Mouse (Mus musculus) hindlimb bud, embryonic 11.5 days (tissue): ENCODE results near the gene Mvp.

Experiments
- DNase-seq: peaks from one replicate; pipeline ENCODE4 v3.0.0-alpha.2; 2012; ENCODE audit warnings: low read depth, low spot score; ENCODE audit errors: extremely low spot score

The Mvp gene

DNA sequence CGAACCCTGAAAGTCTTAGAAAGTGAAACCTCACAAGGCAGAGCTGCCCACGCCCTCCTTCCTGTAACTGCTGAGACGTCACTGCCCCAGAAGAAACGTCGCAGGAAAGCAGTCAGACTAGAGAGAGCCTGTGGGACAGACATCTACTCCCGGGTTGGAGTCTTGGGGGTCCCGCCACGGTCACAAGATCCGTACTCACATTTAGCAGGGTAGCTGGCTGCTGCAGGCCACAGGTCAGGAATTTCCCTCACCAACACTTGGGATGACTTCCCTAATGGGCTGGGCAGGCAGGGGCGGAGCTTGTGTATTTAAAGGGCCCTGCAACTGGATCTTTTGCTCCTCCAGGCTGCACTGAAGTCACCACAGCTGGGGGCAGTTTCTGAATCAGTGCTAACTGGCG is at the start of gene Mvp:
Gene Mvp, minus strand, starts transcription at position 302 of the 400 bp plus-strand sequence.
- no peak for DNase-seq

DNA sequence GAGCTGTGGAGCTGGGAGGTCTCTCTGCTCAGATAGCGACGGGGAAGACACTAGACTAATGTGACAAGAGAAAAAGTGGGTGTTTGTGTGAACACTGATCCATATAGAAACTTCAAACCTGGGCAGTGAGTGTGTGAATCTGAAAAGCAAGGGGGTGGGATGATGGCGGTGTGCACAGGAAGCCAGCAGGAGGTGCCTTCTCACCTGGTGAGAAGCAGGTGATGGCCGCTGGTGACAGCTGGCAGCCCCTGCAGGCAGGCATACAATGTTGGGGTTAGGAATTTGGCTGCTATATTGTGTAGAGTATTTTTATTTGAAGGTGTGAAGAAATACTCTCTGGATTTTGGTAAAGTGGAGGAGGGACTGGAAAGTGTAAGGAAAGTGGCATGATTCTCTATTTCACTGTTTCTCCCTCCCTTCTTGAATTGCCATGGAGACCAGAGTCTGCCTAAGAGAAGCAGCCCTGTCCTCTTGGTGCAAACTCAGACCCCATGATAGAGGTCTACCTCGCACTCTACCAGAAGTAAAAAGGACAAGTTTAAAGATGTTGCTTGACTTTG is 40.7 kb upstream of the Mvp start:
- DNase-seq = no peak

DNA sequence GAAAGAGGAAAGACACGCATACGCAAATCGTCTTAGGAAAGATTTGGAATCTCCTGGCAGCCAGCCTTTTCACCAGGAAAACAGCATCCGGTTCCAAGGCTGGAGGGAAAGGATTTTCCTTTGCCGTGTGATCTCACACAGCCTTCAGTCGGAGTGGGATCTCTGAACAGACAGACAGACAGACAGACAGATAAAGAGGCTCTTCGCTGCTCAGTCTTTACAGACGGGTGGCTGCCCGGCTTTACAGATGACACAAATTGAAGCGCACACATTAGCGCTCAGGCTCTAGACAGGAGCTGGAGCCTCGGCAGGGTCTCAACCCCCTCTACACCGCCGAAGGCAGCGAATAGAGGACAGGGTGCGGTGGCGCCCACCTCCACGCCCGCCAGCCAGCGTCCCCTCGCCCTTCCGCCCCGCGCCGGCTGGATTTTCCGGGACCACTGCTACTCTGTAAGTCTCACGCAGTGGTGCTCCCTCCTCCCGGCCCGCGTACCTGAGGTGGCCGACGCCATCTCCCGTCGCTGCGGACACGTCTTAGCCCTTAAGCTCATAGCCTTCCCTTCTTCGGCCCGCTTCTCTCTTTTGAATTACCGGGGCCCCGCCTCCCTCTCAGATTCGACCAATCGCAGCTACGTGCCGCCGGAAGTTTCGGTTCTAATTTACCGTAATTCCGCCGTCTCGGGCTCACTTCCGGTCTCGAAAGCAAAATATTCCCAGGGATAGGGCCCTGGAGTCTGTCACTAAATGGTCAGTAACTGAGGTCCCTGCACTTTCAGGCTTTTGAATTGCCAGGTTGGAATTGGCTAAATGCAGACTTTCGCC is 27.6 kb upstream of the Mvp start, which contains the start of gene Kif22:
Gene Kif22, minus strand, starts transcription at position 621 of the 822 bp plus-strand sequence.
- DNase-seq = peak; percentile 77

DNA sequence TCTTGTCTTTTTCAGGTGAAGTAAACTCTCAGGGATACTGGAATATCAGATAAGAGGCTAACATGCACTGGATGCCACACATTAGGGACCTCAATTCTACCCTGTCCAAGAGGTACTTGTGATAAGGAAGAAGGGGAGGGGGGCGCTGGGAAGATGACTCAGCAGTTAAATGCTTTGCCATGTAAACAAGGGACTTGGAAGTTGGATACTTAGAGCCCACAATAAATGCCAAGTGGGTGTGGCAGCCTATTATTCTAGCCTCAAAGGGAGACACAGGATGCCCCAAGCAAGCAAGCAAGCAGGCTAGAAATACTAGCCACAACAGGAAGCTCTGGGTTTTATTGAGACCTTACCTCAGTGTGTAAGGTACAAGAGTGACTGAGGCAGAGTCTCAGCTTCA is 16.8 kb upstream of the Mvp start:
- no peak for DNase-seq

DNA sequence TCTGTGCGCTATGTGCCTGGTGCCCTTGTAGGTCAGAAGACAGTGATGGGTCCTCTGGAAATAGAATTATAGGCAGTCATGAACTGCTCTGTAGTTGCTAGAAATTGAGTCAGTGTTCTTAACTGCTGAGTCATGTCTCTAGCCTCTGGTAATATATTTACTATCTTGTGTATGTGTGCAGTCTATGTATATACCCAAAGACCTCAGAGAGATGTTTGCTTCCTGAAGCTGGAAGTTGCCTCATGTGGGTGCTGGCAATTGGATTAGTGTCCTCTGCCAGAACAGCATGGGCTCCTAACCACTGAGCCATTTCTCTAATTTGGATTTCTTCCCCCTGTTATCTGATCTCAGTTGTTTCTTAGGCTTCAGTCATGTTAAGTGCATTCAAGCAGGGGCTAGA is 15.8 kb upstream of the Mvp start:
- DNase-seq = no peak

DNA sequence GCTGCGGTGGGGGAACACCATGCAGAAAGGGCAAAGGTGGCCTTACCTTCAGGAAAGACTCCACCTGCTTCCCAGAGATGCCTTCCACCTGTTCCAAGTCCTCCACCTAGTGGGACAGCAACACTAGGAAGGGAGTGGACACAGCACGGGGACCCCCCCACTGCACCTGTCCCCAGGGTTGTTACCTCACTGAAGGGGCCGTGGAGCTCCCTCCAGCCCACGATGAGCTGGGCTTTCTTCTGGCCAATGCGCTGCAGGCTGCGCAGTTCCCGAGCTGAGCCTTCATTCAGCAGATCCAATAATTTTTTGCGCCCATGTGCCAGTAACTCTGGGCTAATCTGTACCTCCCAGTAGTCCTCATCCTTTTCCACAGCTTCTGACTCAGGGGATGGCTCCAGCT is 13.5 kb upstream of the Mvp start:
- DNase-seq = no peak

DNA sequence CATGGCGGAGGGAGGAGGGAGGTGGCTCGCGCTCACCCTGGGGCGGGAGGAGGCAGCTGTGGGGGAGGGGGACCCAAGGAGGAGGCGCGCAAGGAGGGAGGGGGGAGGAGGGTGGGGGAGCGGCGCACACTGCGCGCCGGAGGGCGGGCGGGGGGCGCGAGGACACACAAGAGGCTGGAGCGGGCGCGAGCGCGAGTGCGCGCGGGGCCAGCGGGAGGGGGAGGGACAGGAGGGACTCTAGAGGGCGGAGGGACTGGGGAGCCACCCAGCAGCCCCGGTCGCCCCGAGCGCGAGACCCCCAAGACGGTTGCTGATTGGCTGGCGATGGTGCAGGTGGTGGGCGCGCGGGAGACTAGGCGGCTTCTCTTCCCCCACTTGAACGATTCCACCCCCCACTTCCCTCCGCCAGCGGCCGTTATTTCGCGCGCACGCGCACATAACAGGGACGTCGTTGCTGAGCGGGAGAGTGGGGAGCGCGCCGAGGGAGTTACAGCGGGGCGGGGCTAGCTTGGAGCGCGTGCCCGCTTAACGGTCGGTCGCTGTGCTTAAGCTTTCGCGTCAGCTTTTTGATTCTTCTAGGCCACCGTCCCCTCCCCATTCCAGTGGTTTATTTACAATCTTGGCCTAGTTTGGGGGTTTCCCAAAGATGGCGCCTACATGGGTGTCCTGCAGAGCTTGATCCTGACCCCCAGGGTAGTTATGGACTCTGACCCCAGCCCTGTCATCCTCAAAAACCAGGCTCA is 12.7 kb upstream of the Mvp start, which contains the start of gene Maz:
Gene Maz, minus strand, starts transcription at position 54 of the 743 bp plus-strand sequence.
- peak; percentile 93 for DNase-seq

DNA sequence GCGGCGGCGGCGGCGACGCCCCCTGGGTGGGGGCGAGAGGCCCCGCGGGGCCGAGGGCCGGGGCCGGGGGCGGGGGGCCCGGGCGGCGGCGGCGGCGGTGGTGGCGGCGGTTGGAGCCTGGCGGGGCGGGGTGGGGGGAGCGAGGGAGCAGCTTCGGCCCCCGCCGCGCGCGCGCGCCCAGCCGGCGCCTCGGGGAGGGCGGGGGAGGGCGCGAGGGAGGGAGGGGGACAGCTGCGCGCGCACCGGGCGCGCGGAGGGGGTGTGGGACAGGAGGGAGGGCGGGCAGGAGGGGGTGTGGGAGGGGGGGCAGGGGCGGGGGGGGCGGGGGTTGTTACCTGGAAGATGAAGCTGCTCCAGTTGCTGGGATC is 12.2 kb upstream of the Mvp start:
- no peak for DNase-seq

DNA sequence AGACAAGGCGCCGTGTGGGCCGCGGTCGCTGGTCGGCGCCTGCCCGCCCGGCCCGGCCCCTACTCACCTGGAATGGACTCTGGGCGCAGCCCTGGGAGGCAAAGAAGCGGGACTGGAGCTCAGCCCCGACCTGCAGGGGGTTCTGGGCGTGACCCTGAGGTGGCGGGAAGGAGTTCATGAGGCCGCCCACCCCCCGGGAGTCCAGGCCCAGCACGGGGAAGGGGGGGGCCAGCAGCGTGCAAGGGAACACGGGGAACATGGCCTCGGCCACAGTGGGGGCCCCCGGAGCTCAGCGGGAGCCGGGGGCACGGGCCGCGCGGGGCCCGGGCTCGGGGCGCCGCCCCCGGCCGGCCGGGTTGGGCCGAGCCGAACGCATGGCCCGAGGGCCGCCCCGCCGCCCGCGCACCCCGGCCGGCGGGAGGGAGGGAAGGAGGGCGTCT is 11.8 kb upstream of the Mvp start:
- no peak for DNase-seq

DNA sequence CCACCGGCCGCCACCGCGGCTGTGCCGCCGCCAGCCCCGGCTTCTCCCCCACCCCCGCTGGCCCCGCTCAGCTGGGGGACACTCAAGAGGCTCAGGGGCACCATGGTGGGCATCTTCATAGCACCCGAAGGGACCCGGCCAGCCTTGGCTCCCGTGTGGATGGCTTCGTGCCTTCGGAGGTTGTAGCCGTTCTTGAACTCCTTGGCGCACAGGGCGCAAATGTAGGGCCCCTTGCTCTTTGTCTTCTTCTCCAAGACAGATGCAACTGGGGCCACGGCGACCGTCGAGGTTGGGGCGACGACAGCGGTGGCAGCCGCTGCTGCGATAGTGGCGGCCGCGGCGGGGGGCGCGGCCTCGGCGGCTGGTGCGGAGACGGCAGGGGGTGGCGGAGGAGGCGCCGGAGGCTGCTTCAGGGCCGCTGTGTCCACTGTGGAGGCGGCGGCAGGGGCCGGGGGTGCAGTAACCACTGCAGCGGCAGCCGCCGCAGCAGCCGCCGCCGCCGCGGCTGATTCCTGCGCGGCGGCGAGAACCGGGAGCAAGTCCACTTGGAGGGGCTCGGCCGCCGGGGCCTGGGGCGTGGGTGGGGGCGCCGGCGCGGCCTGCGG is 11.2 kb upstream of the Mvp start:
- no peak for DNase-seq

DNA sequence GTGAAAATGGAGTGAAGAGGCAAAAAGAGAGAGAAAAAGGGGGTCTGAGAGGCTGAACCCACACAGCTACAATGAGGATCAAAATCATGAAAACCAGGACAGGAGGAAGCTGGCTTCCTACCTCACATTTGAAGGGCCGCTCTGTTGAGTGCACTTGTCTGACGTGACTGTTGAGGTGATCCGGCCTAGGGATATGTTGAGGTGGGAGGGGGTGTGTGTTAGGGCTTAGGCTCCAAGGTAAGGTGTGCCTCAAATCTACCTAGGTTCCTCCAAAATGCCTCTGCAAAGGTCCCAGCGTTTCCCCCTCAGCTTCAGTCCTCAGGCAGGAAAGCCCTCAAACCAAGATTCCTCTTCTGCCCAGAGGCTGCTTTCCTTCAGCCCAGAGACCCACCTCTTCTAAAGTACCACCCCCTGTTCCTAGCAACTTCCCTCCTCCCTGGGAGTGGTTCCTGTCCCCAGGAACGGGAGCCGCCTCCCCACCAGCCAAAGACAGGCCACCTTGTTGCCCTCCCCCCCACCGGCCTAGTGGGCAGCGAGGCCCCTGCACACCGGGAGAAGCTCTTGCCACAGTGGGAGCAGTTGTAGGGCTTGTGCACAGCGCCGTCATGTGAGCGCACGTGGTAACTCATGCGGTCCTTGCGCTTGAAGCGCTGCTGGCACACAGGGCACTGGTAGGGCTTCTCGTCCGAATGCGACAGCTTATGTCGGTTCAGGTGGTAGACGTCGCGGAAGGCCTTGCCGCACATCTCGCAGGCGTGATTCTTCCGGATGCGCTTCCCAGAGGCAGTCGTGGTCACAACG is 10.5 kb upstream of the Mvp start:
- no peak for DNase-seq

DNA sequence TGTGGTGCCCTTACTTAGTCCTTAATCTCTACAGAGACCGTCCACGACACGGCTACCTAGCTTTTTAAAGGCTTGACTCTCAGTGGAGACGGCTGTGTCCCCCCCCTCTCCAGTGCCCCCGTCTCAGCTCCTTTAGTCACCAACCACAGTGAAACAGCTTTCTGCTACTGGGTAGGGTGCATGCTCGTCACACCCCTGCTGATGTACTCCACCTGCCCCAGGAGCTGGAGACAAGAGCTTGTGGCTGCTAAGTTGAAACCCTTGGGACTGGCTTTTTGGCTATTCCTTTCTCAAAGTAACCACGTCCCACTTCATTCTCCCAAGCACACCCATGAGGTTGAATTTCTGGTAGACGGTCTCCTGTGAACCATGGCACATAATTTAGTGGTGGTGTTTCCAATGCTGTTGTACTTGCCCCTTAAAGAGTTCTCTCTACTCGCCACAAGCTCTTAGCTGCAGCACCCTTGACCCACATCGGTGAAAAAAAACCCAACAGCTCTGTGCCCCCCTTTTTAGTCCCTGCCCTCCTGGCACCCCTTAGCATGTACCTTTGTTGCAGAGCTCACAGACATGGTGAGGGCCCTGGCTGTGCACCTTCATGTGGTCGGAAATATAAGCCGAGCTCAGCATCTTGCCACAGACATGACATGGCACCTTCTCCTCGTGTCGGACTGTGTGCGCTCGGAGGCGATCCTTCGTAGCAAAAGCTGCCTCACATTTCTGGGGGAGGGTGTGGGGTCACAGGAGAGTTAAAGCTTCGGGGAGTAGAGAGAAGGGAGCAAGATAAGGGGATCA is 9.7 kb upstream of the Mvp start:
- no peak for DNase-seq

DNA sequence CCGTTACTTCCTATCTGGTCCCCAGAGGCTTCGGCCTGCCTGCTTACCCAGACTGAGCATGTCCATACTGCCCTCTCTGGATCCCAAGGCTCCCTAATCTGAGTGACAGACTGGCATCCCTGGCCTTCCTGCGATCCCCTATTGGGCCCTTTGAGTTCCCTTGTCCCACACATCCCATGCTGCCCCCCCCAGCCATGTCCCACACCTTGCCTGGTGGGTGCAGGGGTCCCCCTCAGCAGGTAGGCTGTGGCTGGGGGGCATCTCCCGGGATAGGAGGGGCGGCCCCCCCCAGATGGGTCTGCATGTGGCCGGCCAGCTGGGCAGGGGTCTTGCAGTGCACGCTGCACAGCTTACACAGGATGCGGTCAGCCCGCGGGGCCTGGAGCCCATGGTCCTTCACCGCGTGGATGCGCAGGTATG is 8.9 kb upstream of the Mvp start:
- DNase-seq = no peak

DNA sequence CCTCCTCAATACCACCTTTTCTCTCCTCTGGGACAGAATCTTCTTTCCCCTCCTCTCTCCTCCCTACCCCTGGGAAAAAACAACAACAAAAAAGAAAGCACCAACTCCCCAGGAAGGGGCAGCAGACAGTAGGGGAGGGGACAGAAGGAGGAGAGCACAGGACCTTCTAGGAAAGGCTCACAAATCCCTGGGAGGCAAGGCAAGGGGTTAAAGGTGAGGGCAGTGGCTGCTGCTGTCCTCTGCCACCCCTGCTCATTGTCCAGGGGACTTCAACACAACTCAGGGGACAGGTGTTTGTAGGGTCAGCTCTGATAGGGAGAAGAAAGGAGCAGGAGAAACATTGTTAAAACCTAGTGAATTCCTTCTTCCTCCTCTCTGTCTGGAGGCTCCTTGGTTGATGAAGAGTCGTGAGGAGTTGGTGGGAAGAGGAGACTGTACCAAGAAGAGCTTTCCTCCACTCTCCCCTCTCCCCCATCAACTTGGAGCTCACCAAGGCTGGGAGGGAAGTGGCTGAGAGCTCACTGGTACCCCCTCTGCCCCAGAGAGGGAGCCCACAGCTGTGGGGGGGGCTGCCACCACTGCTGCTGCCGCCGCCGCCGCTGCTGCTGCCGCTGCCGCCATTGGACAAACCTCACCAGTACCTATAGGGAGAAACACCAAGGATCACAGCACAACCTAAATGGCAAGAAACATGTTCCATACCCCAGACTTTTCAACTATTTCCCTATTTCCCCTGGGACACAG is 8.3 kb upstream of the Mvp start:
- DNase-seq = no peak

DNA sequence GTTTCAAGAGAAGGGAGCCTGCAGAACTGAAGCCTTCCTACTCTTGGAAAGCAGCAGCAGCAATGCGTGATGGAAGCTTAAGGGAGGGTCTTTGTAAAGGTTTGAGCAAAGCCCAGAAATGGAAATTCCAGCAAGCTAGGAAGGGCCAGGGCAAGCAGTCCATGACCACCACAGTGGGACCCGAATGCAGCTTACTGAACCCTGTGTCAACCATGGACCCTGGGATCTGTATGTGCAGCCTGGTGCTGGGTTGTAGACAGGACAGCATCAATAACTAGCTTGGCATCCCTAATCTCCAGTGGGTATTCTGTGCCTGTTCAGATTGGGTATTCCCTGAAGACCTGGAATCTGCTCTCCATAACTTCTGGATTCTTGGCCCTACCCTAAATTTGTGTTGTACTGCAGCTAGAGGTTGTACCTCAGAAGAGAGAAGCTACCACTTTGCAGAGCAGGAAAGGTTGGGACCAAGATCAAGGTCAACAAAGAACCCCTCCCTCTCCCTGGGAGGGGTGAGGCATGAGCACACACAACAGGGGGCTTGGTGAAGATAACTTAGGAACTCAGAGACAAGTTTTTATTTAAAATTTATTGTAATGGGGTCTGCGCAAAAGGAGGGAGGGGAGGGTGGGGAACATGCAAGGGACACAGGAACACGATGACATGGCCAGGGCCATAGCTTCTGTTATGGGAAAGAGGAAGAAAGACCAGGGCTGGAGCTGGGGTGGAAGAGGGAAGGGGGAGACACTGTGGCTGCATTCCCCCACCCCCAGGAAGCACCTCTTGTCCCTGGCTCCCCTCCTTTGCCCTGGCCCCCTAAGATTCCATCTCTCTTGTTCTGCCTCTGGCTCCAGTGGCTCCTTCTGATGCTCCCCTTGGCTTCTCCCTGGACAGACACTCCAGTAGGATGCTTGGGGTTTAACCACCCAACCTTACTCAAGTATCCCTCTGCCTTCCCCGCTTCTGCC is 7.4 kb upstream of the Mvp start:
- DNase-seq = no peak

DNA sequence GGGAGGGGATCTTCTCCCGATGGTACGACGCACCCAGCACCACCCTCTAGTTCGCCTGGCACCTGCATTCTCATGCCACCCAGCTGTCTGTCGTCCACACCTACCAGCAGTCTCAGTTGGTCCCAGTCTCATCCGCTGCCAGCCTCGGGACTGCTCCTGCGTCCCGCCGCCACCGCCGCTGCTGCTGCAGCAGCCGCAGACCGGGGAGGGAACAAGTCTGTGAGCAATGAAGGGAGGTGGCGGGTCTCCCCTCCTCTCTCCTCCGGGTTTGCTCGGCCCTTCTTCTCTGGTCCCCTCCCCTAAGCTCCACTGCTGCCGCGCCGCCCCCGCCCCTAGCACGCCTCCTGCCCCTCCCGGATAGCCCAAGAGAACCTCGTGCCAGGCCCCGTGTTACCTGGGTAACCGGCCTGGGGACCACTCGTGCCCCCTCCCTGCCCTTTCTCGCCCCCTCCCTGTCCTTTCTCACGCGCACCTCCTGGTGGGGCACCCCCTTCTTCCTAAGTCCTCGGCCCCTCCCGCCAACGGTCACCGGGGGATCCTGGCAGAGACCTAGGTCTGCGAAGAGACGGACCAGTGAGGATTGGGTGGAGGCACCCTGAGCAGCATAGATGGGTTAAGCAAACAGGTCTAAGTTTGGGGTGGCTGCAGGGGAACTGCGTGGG is 6.6 kb upstream of the Mvp start, which contains the start of the genes Gm42742 and Prrt2:
Gene Gm42742, minus strand, starts transcription at position 197 of the 662 bp plus-strand sequence.
Gene Prrt2, minus strand, starts transcription at position 311 of the 662 bp plus-strand sequence.
- no peak for DNase-seq

DNA sequence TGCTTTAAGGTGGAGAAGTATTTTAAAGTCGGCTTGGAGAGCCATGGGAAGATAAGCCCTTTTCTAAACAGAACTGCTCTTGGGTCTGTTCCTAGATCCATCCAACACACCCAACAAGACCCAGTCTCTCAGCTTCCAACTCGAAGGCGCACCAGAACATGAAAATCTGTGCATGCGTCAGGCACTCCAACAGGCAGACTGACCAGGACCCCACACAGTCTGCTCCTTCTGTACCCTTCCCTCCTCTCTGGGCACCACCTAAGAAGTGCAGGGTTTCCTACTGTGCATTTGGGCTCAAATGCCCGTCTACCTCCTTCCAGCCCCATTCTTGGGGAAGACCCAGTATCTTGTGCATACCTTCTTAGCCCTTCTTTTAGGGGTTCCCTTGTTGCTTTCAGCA is 6.1 kb upstream of the Mvp start:
- DNase-seq = no peak
